Mouse (Mus musculus): ENCODE results near the gene Cdk16.

DNA sequence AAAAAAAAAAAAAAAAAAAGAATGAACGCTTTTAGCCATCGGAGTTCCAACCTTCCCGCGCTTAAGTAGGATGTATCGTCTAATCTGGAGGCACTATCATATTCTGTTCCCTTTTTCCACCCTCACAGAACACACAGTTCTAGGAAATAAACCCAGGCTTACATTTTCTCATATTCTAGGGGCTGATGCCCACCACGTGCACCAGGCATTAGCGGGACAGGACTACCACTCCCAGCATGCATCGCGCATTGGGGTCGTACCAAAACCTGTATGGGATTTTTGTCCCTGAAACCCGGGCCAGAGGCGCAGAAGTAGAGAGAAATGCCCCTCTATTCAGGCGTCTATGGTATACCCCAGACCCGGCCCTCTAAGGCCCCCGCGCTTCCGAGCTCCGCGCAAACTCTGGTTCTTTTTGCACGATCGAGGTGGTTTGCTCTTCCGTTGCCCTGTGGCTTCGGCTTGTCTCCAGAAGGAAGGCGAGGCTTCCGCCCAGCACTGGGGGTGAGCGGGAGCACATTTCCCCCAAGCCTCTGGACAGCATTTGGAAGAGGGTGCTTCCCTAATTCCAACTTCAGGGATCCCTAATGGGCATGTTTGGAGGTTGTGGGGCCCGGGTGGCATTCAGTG, 29.6 kb upstream of the Cdk16 start, which contains the start of gene Uba1:
- no peak for TF ChIP-seq CHD2 (IDR thresholded peaks at IDR 0.05; ENCODE audit: low read depth, low read length)
- peak; percentile 91 for TF ChIP-seq HCFC1 (IDR thresholded peaks at IDR 0.05; ENCODE audit: borderline replicate concordance, insufficient read depth, low read length)
- no peak for TF ChIP-seq ZC3H11A (IDR thresholded peaks at IDR 0.05; ENCODE audit: borderline replicate concordance, low read depth, low read length)

All from ES-E14 (cell line).